Mouse (Mus musculus) liver, embryonic 14.5 days (tissue): ENCODE results near the gene Gnat2. TPM values are rescaled to one million over a fixed set of nuclear protein-coding genes. Genes with fewer than 3 reads are reported as not detected.

Experiments used
- ATAC-seq: fragments of 200-750 bp; cut with Nextera tagmentation; 2 replicates; pipeline ENCODE4 v1.8.0; 2017; ENCODE audit warnings: moderate number of reproducible peaks, mild to moderate bottlenecking, moderate library complexity; ENCODE audit not compliant: insufficient read depth
- DNase-seq, 3 experiments: peaks; one replicate each; pipeline ENCODE4 v3.0.0-alpha.2; 2012 to 2013; ENCODE audit warnings: low read depth in 3 of 3, low spot score in 3 of 3
- H3K27ac ChIP-seq: fragments of 300-500 bp; sonication (generic); 2 replicates; pipeline ENCODE4 v1.5.1; 2014; ENCODE audit warnings: moderate library complexity, mild to moderate bottlenecking, control low read depth, inconsistent platforms
- H3K27me3 ChIP-seq: fragments of 300-500 bp; sonication (generic); 2 replicates; pipeline ENCODE4 v1.6.1; 2014; ENCODE audit warnings: mild to moderate bottlenecking, low read length, moderate library complexity; ENCODE audit not compliant: control insufficient read depth, insufficient read depth
- H3K36me3 ChIP-seq: fragments of 300-500 bp; sonication (generic); replicated peaks from 2 replicates; pipeline ENCODE4 v1.6.1; 2014; ENCODE audit warnings: low read depth; ENCODE audit not compliant: control insufficient read depth, insufficient read depth
- H3K4me1 ChIP-seq, 2 experiments: fragments of 200-500 bp in 1 of 2; fragments of 300-500 bp in 1 of 2; sonication (generic) in 1 of 2; replicated peaks; 2 replicates each; pipeline ENCODE4 v1.6.1; 2012 to 2014; ENCODE audit warnings: antibody characterized with exemption in 1 of 2, inconsistent platforms in 1 of 2, low read length in 1 of 2; ENCODE audit not compliant: control insufficient read depth in 2 of 2, insufficient read depth in 2 of 2
- H3K4me2 ChIP-seq: fragments of 300-500 bp; sonication (generic); 2 replicates; pipeline ENCODE4 v1.6.1; 2014; ENCODE audit warnings: low read depth, mild to moderate bottlenecking, control low read depth, moderate library complexity
- H3K4me3 ChIP-seq, 2 experiments: fragments of 200-500 bp in 1 of 2; fragments of 300-500 bp in 1 of 2; sonication (generic) in 1 of 2; 2 replicates each; pipeline ENCODE4 v1.5.1; 2012 to 2014; ENCODE audit warnings: low read depth in 2 of 2, low read length in 2 of 2, mild to moderate bottlenecking in 2 of 2, control low read depth in 1 of 2, inconsistent platforms in 1 of 2, moderate library complexity in 1 of 2; ENCODE audit not compliant: insufficient read depth in 1 of 2
- H3K9ac ChIP-seq: fragments of 300-500 bp; sonication (generic); replicated peaks from 2 replicates; pipeline ENCODE4 v1.6.1; 2014; ENCODE audit warnings: mild to moderate bottlenecking, control low read depth, moderate library complexity
- H3K9me3 ChIP-seq: fragments of 300-500 bp; sonication (generic); 2 replicates; pipeline ENCODE4 v1.6.1; 2016; ENCODE audit warnings: low read length, mixed read lengths; ENCODE audit not compliant: control insufficient read depth
- CTCF ChIP-seq: IDR thresholded peaks from 2 replicates; pipeline ENCODE4 v1.5.1; 2016; ENCODE audit warnings: antibody characterized with exemption, low read depth, control low read depth
- EP300 ChIP-seq: IDR thresholded peaks from 2 replicates; pipeline ENCODE4 v1.6.1; 2016; ENCODE audit warnings: antibody characterized with exemption, low read depth
- WGBS: fragments of 180-500 bp; shearing (Covaris S2); extraction: QIAGEN DNeasy Blood & Tissue Kit; methylation state at CpG from one replicate; pipeline ENCODE4 v1.1.7; 2014; ENCODE audit not compliant: insufficient replicate concordance; 5-methylcytosine and 5-hydroxymethylcytosine counted together
- polyA plus RNA-seq, 2 experiments: library from polyadenylated mRNA; depleted of rRNA in 1 of 2; stranded (reverse) in 1 of 2; unstranded in 1 of 2; fragments of >200 nt; fragmentation: Nextera tagmentation in 1 of 2; extraction: Ambion mirVana in 1 of 2; gene quantifications; 2 replicates each; pipeline versions ENCODE4 v1.2.1 to v1.2.3; 2012 to 2014

Gnat2 gene
- polyA plus RNA-seq, 2 experiments, result 1.4 to 2.5 TPM

- Histone ChIP-seq H3K36me3 (peaks cover 58% of the 10 kb centered on the region), H3K27ac (no peak overlapping the region), H3K4me1 (peaks cover under 1 to 3% of the 10 kb centered on the region in 2 experiments), H3K9ac (no peak overlapping the region), H3K27me3 (no peaks in the 10 kb centered on the region), H3K4me3 (no peak overlapping the region), H3K9me3 (no peaks in the 10 kb centered on the region), H3K4me2 (no peak overlapping the region)
- ATAC-seq (no peak), DNase-seq (no peak)
- TF ChIP-seq EP300, result no peak
- TF ChIP-seq CTCF, result no peak
- 84% methylated on average over 5 of the region's 5 CpGs for WGBS
Observed at GRCm38 (mm10) chr3:108111320-108111719, 18.7 kb downstream of the Gnat2 start.

GRCm38 (mm10) chr3:108112246-108112645 is 19.7 kb downstream of the Gnat2 start:
- 61% methylated on average over 7 of the region's 7 CpGs for WGBS

GRCm38 (mm10) chr3:108112666-108113065 is 20.1 kb downstream of the Gnat2 start:
- no peak overlapping the region for H3K9ac ChIP-seq
- no peak overlapping the region for H3K27ac ChIP-seq
- no peak overlapping the region for H3K4me2 ChIP-seq
- TF ChIP-seq CTCF (no peak), EP300 (no peak)
- peaks cover 68% of the 10 kb centered on the region for H3K36me3 ChIP-seq
- no peak overlapping the region for H3K4me3 ChIP-seq
- DNase-seq (no peak), ATAC-seq (no peak)
- no peaks in the 10 kb centered on the region for H3K9me3 ChIP-seq
- 70% methylated on average over 4 of the region's 4 CpGs for WGBS
- no peaks in the 10 kb centered on the region for H3K27me3 ChIP-seq
- no peaks in the 10 kb centered on the region for H3K4me1 ChIP-seq

More at GRCm38 (mm10) chr3:108112246-108112645, 19.7 kb downstream of the Gnat2 start:
- H3K4me1 ChIP-seq, result no peaks in the 10 kb centered on the region
- no peak overlapping the region for H3K4me2 ChIP-seq
- H3K9me3 ChIP-seq, result no peaks in the 10 kb centered on the region
- ATAC-seq, result no peak
- H3K36me3 ChIP-seq, result peaks cover 64% of the 10 kb centered on the region
- no peak overlapping the region for H3K9ac ChIP-seq
- DNase-seq, result no peak
- no peak overlapping the region for H3K4me3 ChIP-seq
- TF ChIP-seq CTCF, result no peak
- H3K27me3 ChIP-seq, result no peaks in the 10 kb centered on the region
- H3K27ac ChIP-seq, result no peak overlapping the region

- Histone ChIP-seq H3K4me3 (no peak overlapping the region), H3K36me3 (peaks cover 66% of the 10 kb centered on the region), H3K4me2 (no peak overlapping the region), H3K9me3 (no peaks in the 10 kb centered on the region), H3K9ac (no peak overlapping the region), H3K4me1 (no peaks in the 10 kb centered on the region), H3K27ac (no peak overlapping the region), H3K27me3 (no peaks in the 10 kb centered on the region)
- 80% methylated on average over 7 of the region's 7 CpGs for WGBS
- TF ChIP-seq CTCF, result no peak
- no peak for TF ChIP-seq EP300
- ATAC-seq (no peak), DNase-seq (no peak)
Observed at GRCm38 (mm10) chr3:108113591-108114289, 21.2 kb downstream of the Gnat2 start.

- 84% methylated on average over 6 of the region's 6 CpGs for WGBS
- DNase-seq (no peak), ATAC-seq (no peak)
- no peaks in the 10 kb centered on the region for H3K9me3 ChIP-seq
- no peaks in the 10 kb centered on the region for H3K4me1 ChIP-seq
- H3K4me3 ChIP-seq, result no peak overlapping the region
- peaks cover 62% of the 10 kb centered on the region for H3K36me3 ChIP-seq
- H3K27me3 ChIP-seq, result no peaks in the 10 kb centered on the region
- H3K9ac ChIP-seq, result no peak overlapping the region
- H3K4me2 ChIP-seq, result no peak overlapping the region
- TF ChIP-seq CTCF (no peak), EP300 (no peak)
- H3K27ac ChIP-seq, result no peak overlapping the region
Observed at GRCm38 (mm10) chr3:108117465-108117864, 24.9 kb downstream of the Gnat2 start.
